Mouse (Mus musculus) testis, postnatal 10 days (tissue): ENCODE results near the gene Phgr1.

Source experiments
- DNase-seq: peaks from one replicate; pipeline ENCODE4 v3.0.0; 2021; ENCODE audit warnings: low spot score

Gene Phgr1

GRCm38 (mm10) chr2:118772158-118772874, at the start of gene Phgr1:
Phgr1 (plus strand) TSS chr2:118772769.
- DNase-seq, result no peak

- DNase-seq, result peak; percentile 25
These were observed 48.7 kb upstream of the Phgr1 start for GRCm38 (mm10) chr2:118723693-118724486.

GRCm38 (mm10) chr2:118725511-118725910, 47.1 kb upstream of the Phgr1 start:
- DNase-seq, result no peak

GRCm38 (mm10) chr2:118726873-118727272, 45.7 kb upstream of the Phgr1 start:
- no peak for DNase-seq

GRCm38 (mm10) chr2:118727911-118728310, 44.7 kb upstream of the Phgr1 start:
- no peak for DNase-seq

GRCm38 (mm10) chr2:118728337-118728736, 44.2 kb upstream of the Phgr1 start, which contains the start of gene Plcb2:
Plcb2 (minus strand) TSS chr2:118728438.
- no peak for DNase-seq

GRCm38 (mm10) chr2:118729194-118729593, 43.4 kb upstream of the Phgr1 start:
- no peak for DNase-seq

GRCm38 (mm10) chr2:118729816-118730621, 42.5 kb upstream of the Phgr1 start:
- no peak for DNase-seq

- DNase-seq, result peak; percentile 90
These were observed 42.0 kb upstream of the Phgr1 start for GRCm38 (mm10) chr2:118730622-118730915.

GRCm38 (mm10) chr2:118731981-118732380, 40.6 kb upstream of the Phgr1 start:
- DNase-seq, result no peak

- DNase-seq, result no peak
These were observed 39.2 kb upstream of the Phgr1 start for GRCm38 (mm10) chr2:118733341-118733740.

- DNase-seq, result no peak
These were observed 32.2 kb upstream of the Phgr1 start for GRCm38 (mm10) chr2:118740341-118740740.

GRCm38 (mm10) chr2:118741183-118741582, 31.4 kb upstream of the Phgr1 start:
- DNase-seq, result no peak

- DNase-seq, result no peak
These were observed 29.2 kb upstream of the Phgr1 start for GRCm38 (mm10) chr2:118743261-118743943.

GRCm38 (mm10) chr2:118744621-118745020, 27.9 kb upstream of the Phgr1 start:
- DNase-seq, result no peak

GRCm38 (mm10) chr2:118745232-118745884, 27.2 kb upstream of the Phgr1 start, which contains the start of gene Inafm2:
Inafm2 (plus strand) TSS chr2:118745758.
- DNase-seq, result peak; percentile 87

GRCm38 (mm10) chr2:118745915-118746901, 26.4 kb upstream of the Phgr1 start:
- peak; percentile 61 for DNase-seq

- DNase-seq, result peak; percentile 58
These were observed 25.1 kb upstream of the Phgr1 start for GRCm38 (mm10) chr2:118747301-118747960.

- no peak for DNase-seq
These were observed 23.2 kb upstream of the Phgr1 start for GRCm38 (mm10) chr2:118749341-118749884.
